Mouse (Mus musculus): ENCODE results near the gene Kank3. TPM values are rescaled to one million over a fixed set of nuclear protein-coding genes. Genes with fewer than 3 reads are reported as not detected.
"Not testable (repeated sequence)": the region's sequence is repeated elsewhere in the genome, so short reads cannot be mapped to it uniquely, and the experiment has no call there.

Gene Kank3
- polyA plus RNA-seq, 1 experiment from 2014 or later, result 33.5 TPM

GRCm38 (mm10) chr17:33812990-33813389 is 2.7 kb downstream of the Kank3 start:
- Histone ChIP-seq H3K27ac (ENCODE audit: low read length) (no peak overlapping the region), H3K4me1 (ENCODE audit: control insufficient read depth, insufficient read depth, low read length) (peaks cover 6% of the 10 kb centered on the region; the same call in 1 of the 2 replicates), H3K4me2 (replicated peaks; ENCODE audit: low read depth, low read length) (no peak overlapping the region), H3K36me3 (ENCODE audit: control insufficient read depth, insufficient read depth, low read length) (no peaks in the 10 kb centered on the region), H3K9ac (replicated peaks; ENCODE audit: low read depth, low read length) (no peak overlapping the region), H3K27me3 (ENCODE audit: control insufficient read depth, insufficient read depth, low read length) (no peaks in the 10 kb centered on the region), H3K4me3 (ENCODE audit: low read depth, low read length) (no peak overlapping the region), H3K9me3 (ENCODE audit: control insufficient read depth, low read depth, low read length) (no peaks in the 10 kb centered on the region)
- 49% methylated on average over 4 of the region's 4 CpGs for WGBS
- no peak for ATAC-seq (ENCODE audit: insufficient number of reproducible peaks, insufficient read depth, low FRiP score, low read depth)

DNA sequence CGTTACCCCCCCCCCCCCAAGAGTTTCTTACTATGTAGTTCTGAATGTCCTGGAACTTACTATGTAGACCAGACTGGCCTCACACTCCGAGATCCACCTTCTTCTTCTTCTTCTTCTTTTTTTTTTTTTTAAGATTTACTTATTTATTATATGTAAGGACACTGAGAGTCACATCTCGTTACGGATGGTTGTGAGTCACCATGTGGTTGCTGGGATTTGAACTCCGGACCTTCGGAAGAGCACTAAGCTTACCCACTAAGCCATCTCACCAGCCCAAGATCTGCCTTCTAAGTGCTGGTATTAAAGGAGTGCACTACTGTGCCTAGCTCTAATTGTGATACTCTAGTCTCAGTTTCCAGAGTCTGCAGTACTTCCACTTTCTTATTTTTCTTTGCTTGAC is 5.1 kb downstream of the Kank3 start:
- H3K9me3 ChIP-seq (ENCODE audit: control insufficient read depth, low read depth, low read length), result no peaks in the 10 kb centered on the region
- no peak overlapping the region for H3K27ac ChIP-seq (ENCODE audit: low read length)
- no peak for ATAC-seq (ENCODE audit: insufficient number of reproducible peaks, insufficient read depth, low FRiP score, low read depth)
- no peak overlapping the region for H3K9ac ChIP-seq (replicated peaks; ENCODE audit: low read depth, low read length)
- H3K4me3 ChIP-seq (ENCODE audit: low read depth, low read length), result no peak overlapping the region
- H3K4me2 ChIP-seq (replicated peaks; ENCODE audit: low read depth, low read length), result no peak overlapping the region
- peaks cover 10% of the 10 kb centered on the region; the same call in 1 of the 2 replicates for H3K4me1 ChIP-seq (ENCODE audit: control insufficient read depth, insufficient read depth, low read length)
- H3K27me3 ChIP-seq (ENCODE audit: control insufficient read depth, insufficient read depth, low read length), result no peaks in the 10 kb centered on the region
- H3K36me3 ChIP-seq (ENCODE audit: control insufficient read depth, insufficient read depth, low read length), result peaks cover 10% of the 10 kb centered on the region; the same call in 1 of the 2 replicates
- 89% methylated on average over 6 of the region's 6 CpGs for WGBS

- H3K27me3 ChIP-seq (ENCODE audit: control insufficient read depth, insufficient read depth, low read length), result no peaks in the 10 kb centered on the region
- H3K9ac ChIP-seq (replicated peaks; ENCODE audit: low read depth, low read length), result peak overlapping the region; percentile 71; the same call in 1 of the 2 replicates
- H3K4me2 ChIP-seq (replicated peaks; ENCODE audit: low read depth, low read length), result peak overlapping the region; percentile 92
- peaks cover 10% of the 10 kb centered on the region; the same call in 1 of the 2 replicates for H3K4me1 ChIP-seq (ENCODE audit: control insufficient read depth, insufficient read depth, low read length)
- H3K27ac ChIP-seq (ENCODE audit: low read length), result no peak overlapping the region
- 59% methylated on average over 5 of the region's 5 CpGs for WGBS
- no peaks in the 10 kb centered on the region for H3K9me3 ChIP-seq (ENCODE audit: control insufficient read depth, low read depth, low read length)
- H3K36me3 ChIP-seq (ENCODE audit: control insufficient read depth, insufficient read depth, low read length), result peaks cover 22% of the 10 kb centered on the region; the same call in 1 of the 2 replicates
- H3K4me3 ChIP-seq (ENCODE audit: low read depth, low read length), result peak overlapping the region; percentile 48; the same call in 1 of the 2 replicates
- ATAC-seq (ENCODE audit: insufficient number of reproducible peaks, insufficient read depth, low FRiP score, low read depth), result no peak
These were observed 6.3 kb downstream of the Kank3 start for GRCm38 (mm10) chr17:33816612-33817011.

DNA sequence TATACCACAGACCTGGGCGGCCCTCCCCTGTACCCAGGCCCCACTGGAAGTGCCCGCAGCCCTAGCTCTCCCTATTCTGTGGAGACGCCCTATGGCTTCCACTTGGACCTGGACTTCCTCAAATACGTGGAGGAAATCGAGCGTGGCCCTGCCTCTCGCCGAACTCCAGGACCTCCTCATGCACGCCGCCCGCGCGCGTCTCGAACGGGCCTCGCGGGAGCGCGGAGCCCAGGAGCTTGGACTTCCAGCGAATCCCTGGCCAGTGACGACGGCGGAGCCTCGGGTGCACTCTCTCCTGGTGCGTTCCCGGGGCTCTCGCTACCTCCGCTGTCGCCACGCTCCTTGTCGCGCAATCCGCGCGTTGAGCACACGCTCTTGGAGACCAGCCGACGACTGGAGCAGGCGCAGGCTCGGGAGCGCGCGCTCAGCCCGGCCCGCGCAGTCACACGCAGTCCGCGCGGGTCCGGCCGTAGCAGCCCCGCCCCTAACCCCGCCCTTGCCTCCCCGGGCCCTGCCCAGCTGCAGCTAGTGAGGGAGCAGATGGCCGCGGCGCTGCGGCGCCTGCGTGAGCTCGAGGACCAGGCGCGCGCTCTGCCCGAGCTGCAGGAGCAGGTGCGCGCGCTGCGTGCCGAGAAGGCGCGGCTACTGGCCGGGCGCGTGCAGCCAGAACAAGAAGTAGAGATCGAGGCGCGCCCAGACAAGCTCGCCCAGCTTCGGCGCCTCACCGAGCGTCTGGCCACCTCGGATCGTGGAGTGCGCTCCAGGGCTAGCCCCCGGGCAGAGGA is 7.1 kb downstream of the Kank3 start:
- peak overlapping the region; percentile 48 for H3K4me3 ChIP-seq (ENCODE audit: low read depth, low read length)
- peak overlapping the region; percentile 85 for H3K27ac ChIP-seq (ENCODE audit: low read length)
- H3K36me3 ChIP-seq (ENCODE audit: control insufficient read depth, insufficient read depth, low read length), result peaks cover 30% of the 10 kb centered on the region
- H3K27me3 ChIP-seq (ENCODE audit: control insufficient read depth, insufficient read depth, low read length), result no peaks in the 10 kb centered on the region
- H3K9ac ChIP-seq (replicated peaks; ENCODE audit: low read depth, low read length), result peak overlapping the region; percentile 71
- peak; percentile 97 for ATAC-seq (ENCODE audit: insufficient number of reproducible peaks, insufficient read depth, low FRiP score, low read depth)
- H3K9me3 ChIP-seq (ENCODE audit: control insufficient read depth, low read depth, low read length), result no peaks in the 10 kb centered on the region
- H3K4me1 ChIP-seq (ENCODE audit: control insufficient read depth, insufficient read depth, low read length), result peaks cover 10% of the 10 kb centered on the region
- WGBS, result under 1% methylated on average over 89 of the region's 89 CpGs
- H3K4me2 ChIP-seq (replicated peaks; ENCODE audit: low read depth, low read length), result peak overlapping the region; percentile 92

DNA sequence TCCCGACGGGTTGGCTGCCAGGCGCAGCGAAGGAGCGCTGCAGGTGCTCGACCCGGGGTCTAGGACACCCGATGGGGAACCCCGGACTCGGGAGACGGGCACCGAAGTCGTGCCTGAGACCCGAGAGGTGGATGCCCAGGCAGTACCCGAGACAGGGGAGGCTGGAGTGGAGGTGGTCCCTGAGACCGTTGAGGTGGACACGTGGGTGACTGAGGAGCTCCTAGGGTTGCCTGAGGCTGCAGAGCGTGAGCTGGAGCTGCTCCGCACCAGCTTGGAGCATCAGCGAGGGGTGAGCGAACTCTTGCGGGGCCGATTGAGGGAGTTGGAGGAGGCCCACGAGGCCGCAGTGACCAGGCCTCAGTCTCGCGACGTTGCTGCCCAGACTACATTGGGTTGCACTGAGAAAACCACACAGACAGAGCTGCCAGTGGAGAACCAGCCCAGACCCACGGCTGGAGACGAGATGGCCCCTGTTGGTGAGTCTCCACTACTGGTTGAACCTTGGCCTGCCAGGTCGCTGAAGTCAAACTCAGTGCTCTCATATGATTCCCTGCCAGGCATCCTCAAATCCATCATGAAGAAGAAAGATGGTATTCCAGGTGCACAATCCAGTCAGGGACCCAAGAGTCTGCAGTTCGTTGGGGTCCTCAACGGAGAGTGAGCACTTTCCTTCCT is 7.8 kb downstream of the Kank3 start:
- H3K9me3 ChIP-seq (ENCODE audit: control insufficient read depth, low read depth, low read length), result no peaks in the 10 kb centered on the region
- no peaks in the 10 kb centered on the region for H3K27me3 ChIP-seq (ENCODE audit: control insufficient read depth, insufficient read depth, low read length)
- WGBS, result 15% methylated on average over 33 of the region's 33 CpGs
- H3K27ac ChIP-seq (ENCODE audit: low read length), result peak overlapping the region; percentile 70; the same call in 1 of the 2 replicates
- H3K36me3 ChIP-seq (ENCODE audit: control insufficient read depth, insufficient read depth, low read length), result peaks cover 35% of the 10 kb centered on the region
- H3K4me2 ChIP-seq (replicated peaks; ENCODE audit: low read depth, low read length), result peak overlapping the region; percentile 92
- H3K9ac ChIP-seq (replicated peaks; ENCODE audit: low read depth, low read length), result peak overlapping the region; percentile 71; the same call in 1 of the 2 replicates
- peaks cover 14% of the 10 kb centered on the region for H3K4me1 ChIP-seq (ENCODE audit: control insufficient read depth, insufficient read depth, low read length)
- peak overlapping the region; percentile 48 for H3K4me3 ChIP-seq (ENCODE audit: low read depth, low read length)
- peak; percentile 15 for ATAC-seq (ENCODE audit: insufficient number of reproducible peaks, insufficient read depth, low FRiP score, low read depth)

DNA sequence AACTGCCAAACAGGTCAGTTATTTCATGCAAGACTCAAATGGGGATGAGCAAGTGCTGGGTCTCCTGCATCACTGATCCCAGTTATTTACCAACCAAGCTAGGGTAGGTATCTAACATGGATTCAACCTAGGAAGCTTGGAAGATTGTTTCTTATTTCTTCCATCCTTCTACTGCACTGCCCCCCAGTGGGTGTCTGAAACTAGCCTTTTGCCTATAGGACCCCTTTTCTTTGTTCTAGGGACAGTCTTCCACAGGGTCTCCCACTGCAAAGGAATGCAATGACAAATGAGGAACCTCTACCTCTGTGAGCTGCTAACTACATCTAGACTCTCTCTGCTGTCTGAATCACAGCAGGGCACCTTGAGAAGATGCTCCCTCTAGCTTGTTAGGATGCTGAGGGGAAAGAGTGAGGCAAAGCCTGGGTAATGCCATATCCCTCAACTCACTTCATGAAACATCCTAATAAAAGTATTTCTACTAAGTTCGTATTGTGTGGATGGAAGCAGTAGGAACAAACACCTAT is 12.2 kb downstream of the Kank3 start:
- Histone ChIP-seq H3K9me3 (ENCODE audit: control insufficient read depth, low read depth, low read length) (no peaks in the 10 kb centered on the region), H3K4me3 (ENCODE audit: low read depth, low read length) (no peak overlapping the region), H3K9ac (replicated peaks; ENCODE audit: low read depth, low read length) (no peak overlapping the region), H3K36me3 (ENCODE audit: control insufficient read depth, insufficient read depth, low read length) (peaks cover 35% of the 10 kb centered on the region), H3K4me1 (ENCODE audit: control insufficient read depth, insufficient read depth, low read length) (peaks cover 17% of the 10 kb centered on the region), H3K27me3 (ENCODE audit: control insufficient read depth, insufficient read depth, low read length) (no peaks in the 10 kb centered on the region), H3K4me2 (replicated peaks; ENCODE audit: low read depth, low read length) (peak overlapping the region; percentile 92; the same call in 1 of the 2 replicates), H3K27ac (ENCODE audit: low read length) (no peak overlapping the region)
- WGBS, result 82% methylated on average over 1 of the region's 1 CpGs
- no peak for ATAC-seq (ENCODE audit: insufficient number of reproducible peaks, insufficient read depth, low FRiP score, low read depth)

DNA sequence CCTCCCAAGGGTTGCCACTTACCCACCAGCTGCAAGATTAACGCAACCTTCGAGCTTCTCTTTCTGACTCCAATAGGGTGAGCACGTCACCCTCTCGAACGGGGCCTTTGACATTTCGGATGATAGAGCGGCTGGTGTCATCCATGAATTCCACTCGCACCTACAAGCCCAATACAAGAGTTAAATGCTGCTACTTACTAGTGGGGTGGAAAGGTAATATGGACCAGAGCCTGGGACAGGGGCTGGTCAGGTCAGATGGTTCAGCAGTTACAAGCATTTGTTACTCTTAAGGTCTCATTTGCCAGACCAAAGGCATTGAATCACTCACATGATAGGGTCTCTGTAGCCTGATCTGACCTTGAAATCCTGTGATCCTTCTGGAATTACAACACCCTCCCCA is 12.9 kb downstream of the Kank3 start:
- 77% methylated on average over 8 of the region's 8 CpGs for WGBS
- peak overlapping the region; percentile 83 for H3K9ac ChIP-seq (replicated peaks; ENCODE audit: low read depth, low read length)
- H3K4me3 ChIP-seq (ENCODE audit: low read depth, low read length), result peak overlapping the region; percentile 69
- not testable (repeated sequence) for ATAC-seq (ENCODE audit: insufficient number of reproducible peaks, insufficient read depth, low FRiP score, low read depth); H3K27me3 ChIP-seq (ENCODE audit: control insufficient read depth, insufficient read depth, low read length); H3K9me3 ChIP-seq (ENCODE audit: control insufficient read depth, low read depth, low read length)
- peaks cover 35% of the 10 kb centered on the region for H3K36me3 ChIP-seq (ENCODE audit: control insufficient read depth, insufficient read depth, low read length)
- peaks cover 13% of the 10 kb centered on the region for H3K4me1 ChIP-seq (ENCODE audit: control insufficient read depth, insufficient read depth, low read length)
- H3K27ac ChIP-seq (ENCODE audit: low read length), result peak overlapping the region; percentile 12; the same call in 1 of the 2 replicates
- peak overlapping the region; percentile 92 for H3K4me2 ChIP-seq (replicated peaks; ENCODE audit: low read depth, low read length)
